Mouse (Mus musculus): ENCODE measurements around the gene Des. TPM values are rescaled to one million over a fixed set of nuclear protein-coding genes. Genes with fewer than 3 reads are reported as not detected.

Gene Des
- total and polyA plus RNA-seq, 3 experiments, result 7.0 to 7.2 TPM; not detected in 1

DNA sequence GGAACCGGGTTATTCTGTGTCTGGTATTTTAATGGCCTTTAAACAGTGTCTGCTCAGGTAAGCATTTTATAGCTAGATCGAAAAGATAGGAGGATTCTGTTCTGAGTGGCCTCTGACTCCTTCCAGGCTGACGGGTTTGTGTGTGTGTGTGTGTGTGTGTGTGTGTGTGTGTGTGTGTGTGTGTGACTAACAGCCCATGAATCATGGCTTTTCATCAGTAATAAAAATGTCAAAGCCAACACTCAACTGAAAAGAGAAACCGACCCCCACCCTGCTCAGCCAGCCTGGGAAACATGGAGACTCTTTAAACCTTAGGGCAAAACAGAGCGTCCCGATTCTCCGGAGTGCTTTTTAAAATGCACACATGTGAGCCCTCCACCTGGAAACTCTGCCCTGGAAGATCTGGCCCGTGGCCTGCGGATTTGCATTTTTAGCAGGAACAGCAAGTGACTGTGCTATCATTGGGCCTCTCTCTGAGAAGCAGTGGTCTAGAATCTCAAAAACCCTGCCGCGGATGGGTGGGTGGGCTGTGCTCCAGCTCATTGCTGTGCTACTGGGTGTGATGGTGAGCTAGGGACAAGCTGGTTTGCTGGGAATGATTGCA is 21.9 kb upstream of the Des start:
- no peaks in the 10 kb centered on the region for H3K27me3 ChIP-seq (ENCODE audit: control insufficient read depth in 1 of 2, insufficient read depth in 2 of 2, low read length in 2 of 2)
- TF ChIP-seq POLR2A (IDR thresholded peaks at IDR 0.05; ENCODE audit: control insufficient read depth in 1 of 2, insufficient read depth in 1 of 2, low read depth in 1 of 2, low read length in 2 of 2, poor library complexity in 1 of 2), result no peak
- H3K27ac ChIP-seq (ENCODE audit: control insufficient read depth, low read depth, low read length), result no peak overlapping the region
- H3K9me3 ChIP-seq (replicated peaks; ENCODE audit: insufficient read depth, low read length), result no peaks in the 10 kb centered on the region
- peaks cover 3 to 12% of the 10 kb centered on the region in 2 experiments; a peak in 3 of 4 replicates for H3K4me1 ChIP-seq (ENCODE audit: control insufficient read depth in 1 of 2, insufficient read depth in 2 of 2, low read length in 2 of 2)
- DNase-seq (ENCODE audit: low read depth, low spot score), result no peak
- H3K4me3 ChIP-seq (ENCODE audit: control insufficient read depth in 1 of 2, insufficient read depth in 1 of 2, low read depth in 2 of 2, low read length in 2 of 2), result no peak overlapping the region
- no peaks in the 10 kb centered on the region for H3K79me2 ChIP-seq (ENCODE audit: control insufficient read depth, insufficient read depth, low read length, poor library complexity)
- peaks cover 0 to 7% of the 10 kb centered on the region in 2 experiments; a peak in 2 of 4 replicates for H3K36me3 ChIP-seq (ENCODE audit: control insufficient read depth in 1 of 2, insufficient read depth in 2 of 2, low read length in 2 of 2)
- no peak overlapping the region for H3K9ac ChIP-seq (ENCODE audit: control insufficient read depth, low read depth, low read length, poor library complexity, severe bottlenecking)

DNA sequence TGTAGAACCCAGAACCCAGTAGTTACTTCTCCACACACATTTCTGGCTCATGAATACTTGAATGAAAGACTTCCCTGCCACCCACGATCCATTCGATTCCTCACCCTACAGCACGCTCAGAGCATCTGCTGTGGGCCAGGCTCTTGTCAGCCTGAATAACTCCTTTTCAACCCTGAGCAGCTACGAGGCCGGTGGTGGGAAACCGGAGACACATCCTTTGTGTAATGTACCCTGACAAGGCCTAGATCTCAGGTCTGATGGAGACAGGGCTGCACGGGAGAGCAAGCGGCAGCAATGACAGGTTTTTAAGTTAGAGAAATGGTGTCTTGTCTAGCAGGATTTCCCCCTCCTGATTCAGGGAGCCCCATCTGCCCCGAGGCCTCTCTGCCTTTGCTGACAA is 20.8 kb upstream of the Des start:
- H3K27me3 ChIP-seq (ENCODE audit: control insufficient read depth in 1 of 2, insufficient read depth in 2 of 2, low read length in 2 of 2), result peaks cover 0 to 2% of the 10 kb centered on the region in 2 experiments; a peak in 1 of 4 replicates
- DNase-seq (ENCODE audit: low read depth, low spot score), result no peak
- no peak overlapping the region for H3K27ac ChIP-seq (ENCODE audit: control insufficient read depth, low read depth, low read length)
- H3K79me2 ChIP-seq (ENCODE audit: control insufficient read depth, insufficient read depth, low read length, poor library complexity), result no peaks in the 10 kb centered on the region
- H3K9ac ChIP-seq (ENCODE audit: control insufficient read depth, low read depth, low read length, poor library complexity, severe bottlenecking), result no peak overlapping the region
- H3K4me1 ChIP-seq (ENCODE audit: control insufficient read depth in 1 of 2, insufficient read depth in 2 of 2, low read length in 2 of 2), result peaks cover 3 to 12% of the 10 kb centered on the region in 2 experiments; a peak in 3 of 4 replicates
- peaks cover 0 to 7% of the 10 kb centered on the region in 2 experiments; a peak in 2 of 4 replicates for H3K36me3 ChIP-seq (ENCODE audit: control insufficient read depth in 1 of 2, insufficient read depth in 2 of 2, low read length in 2 of 2)
- no peak overlapping the region for H3K4me3 ChIP-seq (ENCODE audit: control insufficient read depth in 1 of 2, insufficient read depth in 1 of 2, low read depth in 2 of 2, low read length in 2 of 2)
- no peaks in the 10 kb centered on the region for H3K9me3 ChIP-seq (replicated peaks; ENCODE audit: insufficient read depth, low read length)
- TF ChIP-seq POLR2AphosphoS2 (IDR thresholded peaks at IDR 0.05; ENCODE audit: low read length) (no peak), RAD21 (IDR thresholded peaks at IDR 0.05; ENCODE audit: low read depth, low read length) (no peak), MAFK (IDR thresholded peaks at IDR 0.05; ENCODE audit: borderline replicate concordance, low read depth, low read length) (no peak), EP300 (IDR thresholded peaks at IDR 0.05; ENCODE audit: low read depth in 1 of 2, low read length in 2 of 2) (no peak), BHLHE40 (IDR thresholded peaks at IDR 0.05; ENCODE audit: borderline replicate concordance, low read depth, low read length) (no peak), GATA1 (IDR thresholded peaks at IDR 0.05; ENCODE audit: low read depth, low read length) (no peak), CHD1 (IDR thresholded peaks at IDR 0.05; ENCODE audit: low read depth, low read length) (no peak), UBTF (IDR thresholded peaks at IDR 0.05; ENCODE audit: borderline replicate concordance, insufficient read depth, low read depth, low read length) (no peak), SIN3A (IDR thresholded peaks at IDR 0.05; ENCODE audit: low read length) (no peak), NRF1 (IDR thresholded peaks at IDR 0.05; ENCODE audit: insufficient read depth, low read depth, low read length, poor library complexity, severe bottlenecking) (no peak), HCFC1 (IDR thresholded peaks at IDR 0.05; ENCODE audit: low read depth, low read length) (no peak), JUND (IDR thresholded peaks at IDR 0.05; ENCODE audit: low read depth, low read length) (no peak)

DNA sequence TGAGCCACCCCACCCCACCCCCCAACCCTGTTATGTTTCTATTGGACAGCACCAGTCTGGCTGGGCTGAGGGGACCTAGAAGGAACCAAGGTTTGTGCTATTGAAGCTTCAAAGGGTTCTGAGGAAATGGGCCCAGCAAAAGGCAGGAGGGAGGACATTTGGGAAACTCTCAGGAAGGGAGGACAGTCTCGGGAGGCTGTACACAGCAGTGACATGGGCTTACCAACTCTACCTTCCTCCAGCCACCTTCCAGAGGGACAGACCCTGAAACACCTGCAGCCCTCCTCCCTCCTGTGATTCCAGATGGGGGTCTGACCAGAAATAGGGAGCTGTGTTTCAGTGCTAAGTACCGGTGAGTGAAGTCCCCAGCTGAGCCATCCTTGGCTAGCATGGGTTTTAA is 19.6 kb upstream of the Des start:
- H3K4me3 ChIP-seq (ENCODE audit: control insufficient read depth in 1 of 2, insufficient read depth in 1 of 2, low read depth in 2 of 2, low read length in 2 of 2), result no peak overlapping the region
- no peaks in the 10 kb centered on the region for H3K9me3 ChIP-seq (replicated peaks; ENCODE audit: insufficient read depth, low read length)
- H3K27me3 ChIP-seq (ENCODE audit: control insufficient read depth in 1 of 2, insufficient read depth in 2 of 2, low read length in 2 of 2), result peaks cover 0 to 2% of the 10 kb centered on the region in 2 experiments; a peak in 1 of 4 replicates
- H3K79me2 ChIP-seq (ENCODE audit: control insufficient read depth, insufficient read depth, low read length, poor library complexity), result no peaks in the 10 kb centered on the region
- H3K36me3 ChIP-seq (ENCODE audit: control insufficient read depth in 1 of 2, insufficient read depth in 2 of 2, low read length in 2 of 2), result peaks cover 0 to 7% of the 10 kb centered on the region in 2 experiments; a peak in 2 of 4 replicates
- no peak for DNase-seq (ENCODE audit: low read depth, low spot score)
- peaks cover 3 to 12% of the 10 kb centered on the region in 2 experiments; a peak in 3 of 4 replicates for H3K4me1 ChIP-seq (ENCODE audit: control insufficient read depth in 1 of 2, insufficient read depth in 2 of 2, low read length in 2 of 2)
- H3K9ac ChIP-seq (ENCODE audit: control insufficient read depth, low read depth, low read length, poor library complexity, severe bottlenecking), result no peak overlapping the region
- no peak overlapping the region for H3K27ac ChIP-seq (ENCODE audit: control insufficient read depth, low read depth, low read length)
- no peak for TF ChIP-seq RAD21 (IDR thresholded peaks at IDR 0.05; ENCODE audit: low read depth, low read length)
- TF ChIP-seq MYB (IDR thresholded peaks at IDR 0.05; ENCODE audit: low read depth, low read length), result no peak
- TF ChIP-seq TBP (IDR thresholded peaks at IDR 0.05; ENCODE audit: low read depth, low read length), result no peak
- TF ChIP-seq ETS1 (IDR thresholded peaks at IDR 0.05; ENCODE audit: low read depth, low read length), result no peak
- TF ChIP-seq ZKSCAN1 (IDR thresholded peaks at IDR 0.05; ENCODE audit: low read depth, low read length), result no peak
- no peak for TF ChIP-seq BHLHE40 (IDR thresholded peaks at IDR 0.05; ENCODE audit: borderline replicate concordance, low read depth, low read length)
- no peak for TF ChIP-seq MAFK (IDR thresholded peaks at IDR 0.05; ENCODE audit: borderline replicate concordance, low read depth, low read length)
- no peak for TF ChIP-seq TCF12 (IDR thresholded peaks at IDR 0.05; ENCODE audit: low read depth, low read length)
- TF ChIP-seq POLR2AphosphoS5 (IDR thresholded peaks at IDR 0.05; ENCODE audit: borderline replicate concordance, low read depth, low read length), result no peak
- no peak for TF ChIP-seq ZNF384 (IDR thresholded peaks at IDR 0.05; ENCODE audit: low read depth, low read length)
- no peak for TF ChIP-seq EP300 (IDR thresholded peaks at IDR 0.05; ENCODE audit: low read depth in 1 of 2, low read length in 2 of 2)
- TF ChIP-seq JUND (IDR thresholded peaks at IDR 0.05; ENCODE audit: low read depth, low read length), result no peak
- no peak for TF ChIP-seq CTCF (IDR thresholded peaks at IDR 0.05 in 2 of 3, conservative IDR thresholded peaks at IDR 0.05 in 1 of 3; ENCODE audit: control insufficient read depth in 1 of 3, insufficient read depth in 1 of 3, low read depth in 2 of 3, low read length in 3 of 3, poor library complexity in 1 of 3, severe bottlenecking in 1 of 3)
- no peak for TF ChIP-seq GABPA (IDR thresholded peaks at IDR 0.05; ENCODE audit: low read depth, low read length)
- TF ChIP-seq CHD1 (IDR thresholded peaks at IDR 0.05; ENCODE audit: low read depth, low read length), result no peak
- TF ChIP-seq HCFC1 (IDR thresholded peaks at IDR 0.05; ENCODE audit: low read depth, low read length), result no peak
